Mouse (Mus musculus) A20 (cell line): ENCODE data around the gene Ccdc115.
"Not testable (repeated sequence)": the region's sequence is repeated elsewhere in the genome, so short reads cannot be mapped to it uniquely, and the experiment has no call there.

ENCODE experiments used
- DNase-seq: peaks from one replicate; pipeline ENCODE4 v3.0.0-alpha.2; 2011; ENCODE audit warnings: low read depth, low spot score

Gene Ccdc115

GRCm38 (mm10) chr1:34438381-34439051, 956 bp downstream of the Ccdc115 start:
- DNase-seq: peak; percentile 17

GRCm38 (mm10) chr1:34437366-34437765, 2.1 kb downstream of the Ccdc115 start:
- not testable (repeated sequence) for DNase-seq

GRCm38 (mm10) chr1:34436374-34436773, 3.1 kb downstream of the Ccdc115 start:
- peak; percentile 30 for DNase-seq

GRCm38 (mm10) chr1:34435371-34436120, 3.9 kb downstream of the Ccdc115 start:
- peak; percentile 45 for DNase-seq

- DNase-seq: peak; percentile 88
These were observed 4.8 kb downstream of the Ccdc115 start for GRCm38 (mm10) chr1:34434660-34435160.

GRCm38 (mm10) chr1:34433891-34434521, 5.5 kb downstream of the Ccdc115 start:
- DNase-seq: peak; percentile 47

- DNase-seq: no peak
These were observed 6.5 kb downstream of the Ccdc115 start for GRCm38 (mm10) chr1:34432776-34433481.

GRCm38 (mm10) chr1:34432411-34432775, 7.1 kb downstream of the Ccdc115 start:
- DNase-seq: no peak

- no peak for DNase-seq
These were observed 8.0 kb downstream of the Ccdc115 start for GRCm38 (mm10) chr1:34431431-34431830.

GRCm38 (mm10) chr1:34430981-34431380, 8.5 kb downstream of the Ccdc115 start:
- no peak for DNase-seq

GRCm38 (mm10) chr1:34429281-34429680, 10.2 kb downstream of the Ccdc115 start:
- no peak for DNase-seq

GRCm38 (mm10) chr1:34428466-34428865, 11.0 kb downstream of the Ccdc115 start:
- DNase-seq: no peak

- DNase-seq: no peak
These were observed 40.1 kb downstream of the Ccdc115 start for GRCm38 (mm10) chr1:34399182-34399953.

- no peak for DNase-seq
These were observed 43.2 kb downstream of the Ccdc115 start for GRCm38 (mm10) chr1:34396321-34396720.

- DNase-seq: peak; percentile 14
These were observed 50.1 kb downstream of the Ccdc115 start for GRCm38 (mm10) chr1:34389234-34389891.

GRCm38 (mm10) chr1:34388849-34389233, 50.6 kb downstream of the Ccdc115 start:
- DNase-seq: no peak

GRCm38 (mm10) chr1:34387346-34388327, 51.8 kb downstream of the Ccdc115 start:
- DNase-seq: no peak
